Mouse (Mus musculus) lung, adult 2 months (tissue): Measurements from ENCODE around the gene Trpt1.

ENCODE experiments used
- CTCF ChIP-seq: fragments of 200-500 bp; IDR thresholded peaks from 2 replicates; pipeline ENCODE4 v1.5.1; 2011; ENCODE audit warnings: mild to moderate bottlenecking, low read length, control low read depth; ENCODE audit not compliant: insufficient read depth
- POLR2A ChIP-seq: fragments of 200-500 bp; IDR thresholded peaks from 2 replicates; pipeline ENCODE4 v1.6.1; 2011; ENCODE audit warnings: low read depth, mild to moderate bottlenecking, control low read depth, low read length, borderline replicate concordance; ENCODE audit errors: extremely low read depth

GRCm38 (mm10) chr19:6996006-6996405 is at the start of gene Trpt1, which contains the start of gene Nudt22:
- TF ChIP-seq CTCF (no peak), POLR2A (peak; percentile 85; the same call in 1 of the 2 replicates)
